Mouse (Mus musculus) duodenum, adult 2 months (tissue): ENCODE results near the gene Nr5a1. TPM values are rescaled to one million over a fixed set of nuclear protein-coding genes. Genes with fewer than 3 reads are reported as not detected.

Experiments
- polyA plus RNA-seq: library from polyadenylated mRNA; depleted of rRNA; stranded (reverse); fragments of >200 nt; gene quantifications from 2 replicates; pipeline ENCODE4 v1.2.3, GENCODE M21; 2012; ENCODE audit warnings: low replicate concordance; rRNA removed

The Nr5a1 gene
- 0.41 and 0.77 TPM in 2 replicates for polyA plus RNA-seq

DNA sequence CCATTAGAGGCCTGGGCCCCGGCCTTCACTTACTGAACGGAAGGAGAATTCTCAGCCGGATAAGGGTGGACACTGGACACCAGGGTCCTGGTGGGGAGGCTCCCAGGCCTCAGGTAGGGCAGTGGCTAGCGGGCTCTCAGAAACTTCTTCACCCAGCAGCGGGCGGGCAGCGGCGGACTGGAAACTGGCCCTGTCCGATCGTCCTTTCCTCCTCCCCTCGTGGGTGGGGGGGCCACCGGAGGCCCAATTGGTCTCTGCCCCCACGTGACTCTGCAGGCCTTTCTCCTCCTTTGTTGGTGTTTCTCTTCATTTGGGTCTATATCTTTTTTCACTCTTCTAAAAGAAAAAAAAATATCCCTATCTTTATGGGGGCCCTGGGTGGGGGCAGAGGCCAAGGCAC lies at the start of gene Nr5a1:
Gene Nr5a1 (minus strand): TSS at position 219 of the 400 bp plus-strand sequence.

DNA sequence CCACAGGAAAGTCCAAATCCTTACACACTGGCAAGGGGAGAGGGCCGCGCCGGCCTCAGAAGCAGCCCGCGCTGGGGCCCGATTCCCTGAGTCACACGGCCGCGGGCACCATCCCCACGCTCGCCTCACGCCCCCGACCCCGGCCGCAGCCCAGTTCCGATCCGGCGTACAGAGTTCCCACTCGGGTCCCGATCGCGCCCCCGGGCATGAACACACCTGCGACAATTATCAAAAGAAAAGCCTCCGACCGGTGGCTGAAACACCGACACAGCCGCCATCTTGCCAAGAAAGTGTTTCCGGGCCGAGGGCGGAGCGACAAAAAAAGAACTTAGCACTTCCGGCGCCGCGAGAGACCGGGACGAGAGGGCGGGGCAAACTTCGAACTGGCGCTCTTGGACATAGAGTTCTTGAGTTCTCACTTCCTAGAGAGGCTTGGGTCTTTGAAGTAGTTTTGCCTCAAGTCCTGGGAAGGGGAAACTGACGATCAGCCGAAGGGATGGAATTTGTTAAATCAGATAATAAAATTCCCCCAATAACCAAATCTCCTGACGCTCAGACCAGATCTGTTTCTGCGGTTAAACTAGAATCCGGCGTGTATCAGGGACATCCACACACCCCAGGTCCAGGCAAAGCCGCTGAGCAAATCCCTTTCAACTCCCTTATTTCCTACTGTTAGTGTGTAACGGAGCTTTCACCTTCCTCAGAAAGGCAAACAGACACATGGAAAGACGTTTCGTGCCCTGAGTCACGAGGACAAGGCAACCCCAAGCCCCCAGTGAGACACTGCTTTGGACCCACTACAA lies 70.5 kb downstream of the Nr5a1 start, which contains the start of gene Psmb7:
Gene Psmb7 (minus strand): TSS at position 463 of the 803 bp plus-strand sequence.

Other genes starting within 250 kb of the Nr5a1 start
- gene Nek6, start 202.9 kb downstream of the Nr5a1 start, polyA plus RNA-seq: 35.3 and 104 TPM in 2 replicates
- gene Psmb7, start 70.5 kb downstream of the Nr5a1 start, polyA plus RNA-seq: 13.0 and 15.8 TPM in 2 replicates
- gene Nr6a1, start 213.1 kb upstream of the Nr5a1 start, polyA plus RNA-seq: 2.7 and 5.4 TPM in 2 replicates
- gene Olfml2a, start 217.4 kb upstream of the Nr5a1 start, polyA plus RNA-seq: 0.46 and 1.1 TPM in 2 replicates